Mouse (Mus musculus): ENCODE measurements around the gene Bach2. TPM values are rescaled to one million over a fixed set of nuclear protein-coding genes. Genes with fewer than 3 reads are reported as not detected.

The Bach2 gene
- polyA plus RNA-seq, 1 experiment from 2014 or later = 4.4 TPM

DNA sequence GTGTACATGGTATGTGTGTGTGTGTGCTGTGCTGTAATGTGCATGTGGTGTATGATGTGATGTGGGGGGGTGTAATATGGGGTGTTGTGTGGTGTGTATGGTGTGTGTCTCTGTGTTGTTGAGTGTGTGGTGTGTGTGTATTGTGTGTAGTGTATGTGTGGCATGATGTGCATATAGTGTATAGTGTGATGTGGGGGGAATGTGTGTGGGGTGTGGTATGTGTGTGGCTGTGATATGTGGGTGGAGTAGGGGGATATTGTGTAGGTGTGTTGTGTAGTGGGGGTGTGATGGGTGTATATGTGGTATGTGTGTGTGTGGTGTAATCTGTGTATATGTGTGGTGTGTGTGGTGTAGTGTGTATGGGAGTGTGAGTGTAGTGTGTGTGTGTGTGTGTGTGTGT, 15.0 kb upstream of the Bach2 start:
- no peak for DNase-seq (ENCODE audit: low read depth, low spot score)
- no peak for TF ChIP-seq CTCF (IDR thresholded peaks at IDR 0.05)
- ChIA-PET POLR2A (no interaction called here), CTCF (no interaction called here)
- no peak for ATAC-seq
- in situ Hi-C loops (cut with MboI; ENCODE audit: low pct_unique_long_range_greater_than_20kb) = no loop called here
- no peaks in the 10 kb centered on the region for H3K27me3 ChIP-seq

DNA sequence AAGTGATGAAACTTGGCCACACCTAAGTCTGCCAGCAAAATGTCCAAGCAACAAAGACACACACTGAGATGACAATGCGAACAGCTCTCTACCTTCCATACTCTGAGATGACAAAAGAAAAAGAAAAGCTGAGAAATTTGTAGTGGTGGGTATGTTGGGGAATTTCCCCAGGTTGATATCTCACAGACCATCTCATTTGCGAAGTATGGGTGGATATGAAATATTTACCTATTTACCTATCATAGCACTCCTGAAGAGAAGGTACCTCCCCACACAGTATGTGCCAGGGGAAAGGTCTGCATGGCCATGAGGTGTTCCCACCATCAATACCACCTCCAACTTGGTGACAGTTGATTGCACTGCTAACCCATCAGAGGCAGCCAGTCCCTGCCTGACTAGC, 13.4 kb upstream of the Bach2 start:
- no peak for TF ChIP-seq CTCF (IDR thresholded peaks at IDR 0.05)
- in situ Hi-C loops (cut with MboI; ENCODE audit: low pct_unique_long_range_greater_than_20kb) = no loop called here

DNA sequence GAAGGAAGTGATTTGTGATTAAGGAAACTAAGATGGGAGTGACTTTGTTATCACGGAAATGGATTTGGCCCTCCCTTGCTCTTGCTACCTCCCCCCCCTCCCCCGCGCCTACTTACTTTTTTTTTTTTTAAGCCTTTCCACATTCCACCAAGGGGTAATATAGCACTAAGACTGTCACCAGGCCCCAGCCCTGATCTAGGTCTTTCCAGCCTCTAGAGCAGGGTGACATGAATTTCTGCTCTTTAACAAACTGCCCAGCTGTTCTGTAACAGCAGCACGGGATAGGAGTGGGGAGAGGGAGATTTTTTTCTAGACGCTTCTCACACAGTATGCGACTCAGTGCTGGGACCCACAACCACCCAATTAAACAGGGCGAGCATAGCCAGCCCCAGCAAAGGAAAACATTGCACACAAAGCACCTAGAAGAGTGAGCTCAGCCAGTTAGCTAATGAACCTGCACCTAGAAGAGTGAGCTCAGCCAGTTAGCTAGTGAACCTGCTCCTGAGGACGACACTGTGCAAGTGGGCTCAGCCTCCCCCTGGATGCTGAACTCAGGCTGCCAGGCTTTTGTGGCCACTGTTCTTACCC, 10.5 kb upstream of the Bach2 start:
- no peak for TF ChIP-seq CTCF (IDR thresholded peaks at IDR 0.05)
- no peak for DNase-seq (ENCODE audit: low read depth, low spot score)
- in situ Hi-C loops (cut with MboI; ENCODE audit: low pct_unique_long_range_greater_than_20kb) = no loop called here
- H3K27me3 ChIP-seq = no peaks in the 10 kb centered on the region
- ATAC-seq = no peak
- CTCF ChIA-PET = no interaction called here
- POLR2A ChIA-PET = no interaction called here

More for the DNA sequence above, 13.4 kb upstream of the Bach2 start:
- no peak for DNase-seq (ENCODE audit: low read depth, low spot score)
- CTCF ChIA-PET = interaction anchor here (0.7 to 1.1 kb wide), 3 partner anchors 14 to 24 kb away, joined by 3 read pairs; no protein-coding TSS in a partner anchor
- POLR2A ChIA-PET = no interaction called here
- no peaks in the 10 kb centered on the region for H3K27me3 ChIP-seq
- no peak for ATAC-seq

DNA sequence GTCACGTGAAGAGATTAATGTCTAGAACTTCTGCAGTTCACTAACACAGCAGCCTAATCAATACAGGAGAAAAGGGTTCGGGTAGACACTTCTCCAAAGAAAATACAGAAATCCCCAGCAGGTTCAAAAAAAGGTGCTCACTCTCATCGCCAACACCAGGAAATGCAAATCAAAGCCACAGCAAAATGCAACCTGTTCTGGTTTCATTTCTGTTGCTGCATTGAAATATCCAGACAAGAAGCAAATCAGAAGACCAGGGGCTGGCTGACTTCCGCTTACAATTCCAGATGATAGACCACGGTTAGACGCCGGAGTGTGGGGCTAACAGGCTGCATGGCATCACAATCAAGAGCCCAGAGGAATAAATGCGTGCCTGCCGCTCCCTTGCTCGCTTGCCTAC, 9.3 kb upstream of the Bach2 start:
- TF ChIP-seq CTCF (IDR thresholded peaks at IDR 0.05) = no peak
- DNase-seq (ENCODE audit: low read depth, low spot score) = no peak
- no peaks in the 10 kb centered on the region for H3K27me3 ChIP-seq
- no peak for ATAC-seq
- POLR2A ChIA-PET = no interaction called here
- CTCF ChIA-PET = no interaction called here
- in situ Hi-C loops (cut with MboI; ENCODE audit: low pct_unique_long_range_greater_than_20kb) = no loop called here

DNA sequence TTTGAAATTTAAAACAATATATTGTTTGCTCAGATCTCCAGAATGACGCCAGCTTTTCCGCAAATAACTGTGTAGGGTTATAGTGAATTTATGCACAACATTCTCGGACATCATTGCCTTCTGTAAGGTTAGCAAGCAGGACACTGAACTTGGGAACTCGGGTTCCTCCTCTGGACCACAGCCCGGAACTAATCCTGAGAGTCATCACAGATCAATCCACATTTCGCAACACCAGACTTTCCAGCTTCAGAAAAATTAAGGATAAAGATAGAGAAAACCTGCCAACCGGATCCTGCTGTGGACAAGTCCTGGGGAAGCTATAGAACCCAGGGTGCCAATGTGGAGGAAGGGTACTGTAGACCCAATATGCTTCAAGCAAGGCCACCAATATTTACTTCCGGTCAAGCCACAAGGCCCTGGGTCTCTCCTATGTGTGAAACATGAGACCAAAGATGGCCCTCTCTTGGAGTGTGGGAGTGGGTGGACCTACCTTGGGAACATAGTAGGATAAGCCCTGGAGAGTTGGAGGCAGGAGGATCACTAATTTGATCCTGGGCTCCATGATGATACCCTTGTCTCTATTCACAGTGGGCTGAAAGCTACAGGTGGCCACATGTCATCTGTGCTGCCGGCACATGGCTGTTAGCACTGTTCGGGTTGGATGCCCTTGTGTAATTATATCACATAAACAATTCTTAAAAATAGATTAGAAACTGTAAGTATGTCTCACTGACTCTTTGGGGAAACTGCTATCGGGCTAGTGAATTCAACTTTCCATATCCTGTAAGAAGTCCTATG, 7.1 kb upstream of the Bach2 start:
- in situ Hi-C loops (cut with MboI; ENCODE audit: low pct_unique_long_range_greater_than_20kb) = loop anchor here (10.0 kb wide), 1 partner anchor 47 kb away; no protein-coding TSS in a partner anchor
- ATAC-seq = no peak
- ChIA-PET CTCF (interaction anchor here (1.3 kb wide), 1 partner anchor 9 kb away, joined by 3 read pairs; no protein-coding TSS in a partner anchor), POLR2A (no interaction called here)
- DNase-seq (ENCODE audit: low read depth, low spot score) = no peak
- no peak for TF ChIP-seq CTCF (IDR thresholded peaks at IDR 0.05)
- no peaks in the 10 kb centered on the region for H3K27me3 ChIP-seq

DNA sequence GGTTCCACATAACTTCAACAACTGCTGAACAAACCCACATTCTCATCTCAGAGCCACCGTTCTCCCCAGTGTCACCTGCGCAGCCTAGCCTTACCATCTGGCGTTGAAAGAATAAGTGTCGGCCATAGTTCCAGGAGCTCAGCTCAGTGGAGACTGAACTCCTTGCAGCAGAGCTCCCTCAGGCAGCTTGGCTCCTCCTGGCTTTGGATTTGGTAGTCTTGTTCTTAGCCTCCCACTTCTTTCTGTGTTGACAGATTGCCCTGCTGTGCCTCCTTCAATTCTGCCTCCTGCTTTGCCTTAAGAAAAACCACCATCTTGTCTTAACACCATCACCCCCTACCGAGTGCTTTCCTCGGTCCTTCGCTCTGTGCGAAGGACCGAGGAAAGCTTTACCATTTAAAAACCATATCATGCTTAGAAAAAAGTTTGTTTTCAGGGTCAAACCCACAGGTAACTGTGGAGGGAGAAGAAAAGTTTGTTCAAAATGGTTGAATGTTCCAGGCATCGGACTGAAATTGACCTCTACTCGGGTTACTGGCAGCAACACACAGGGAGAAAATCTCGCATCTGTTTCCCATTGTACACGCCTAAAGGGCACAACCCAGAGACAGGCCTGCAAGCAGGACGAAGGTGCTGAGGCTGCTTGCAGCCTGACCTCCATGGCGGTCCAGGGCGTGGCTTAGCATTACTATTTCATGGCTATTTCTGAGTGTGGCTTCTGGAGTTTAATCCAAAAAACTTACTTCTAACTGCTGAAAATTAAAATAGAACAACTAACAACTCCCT, 2.5 kb upstream of the Bach2 start:
- ChIA-PET POLR2A (no interaction called here), CTCF (no interaction called here)
- TF ChIP-seq CTCF (IDR thresholded peaks at IDR 0.05) = no peak
- in situ Hi-C loops (cut with MboI; ENCODE audit: low pct_unique_long_range_greater_than_20kb) = loop anchor here (10.0 kb wide), 1 partner anchor 51 kb away; no protein-coding TSS in a partner anchor
- ATAC-seq (no peak), DNase-seq (ENCODE audit: low read depth, low spot score) (no peak)
- no peaks in the 10 kb centered on the region for H3K27me3 ChIP-seq

DNA sequence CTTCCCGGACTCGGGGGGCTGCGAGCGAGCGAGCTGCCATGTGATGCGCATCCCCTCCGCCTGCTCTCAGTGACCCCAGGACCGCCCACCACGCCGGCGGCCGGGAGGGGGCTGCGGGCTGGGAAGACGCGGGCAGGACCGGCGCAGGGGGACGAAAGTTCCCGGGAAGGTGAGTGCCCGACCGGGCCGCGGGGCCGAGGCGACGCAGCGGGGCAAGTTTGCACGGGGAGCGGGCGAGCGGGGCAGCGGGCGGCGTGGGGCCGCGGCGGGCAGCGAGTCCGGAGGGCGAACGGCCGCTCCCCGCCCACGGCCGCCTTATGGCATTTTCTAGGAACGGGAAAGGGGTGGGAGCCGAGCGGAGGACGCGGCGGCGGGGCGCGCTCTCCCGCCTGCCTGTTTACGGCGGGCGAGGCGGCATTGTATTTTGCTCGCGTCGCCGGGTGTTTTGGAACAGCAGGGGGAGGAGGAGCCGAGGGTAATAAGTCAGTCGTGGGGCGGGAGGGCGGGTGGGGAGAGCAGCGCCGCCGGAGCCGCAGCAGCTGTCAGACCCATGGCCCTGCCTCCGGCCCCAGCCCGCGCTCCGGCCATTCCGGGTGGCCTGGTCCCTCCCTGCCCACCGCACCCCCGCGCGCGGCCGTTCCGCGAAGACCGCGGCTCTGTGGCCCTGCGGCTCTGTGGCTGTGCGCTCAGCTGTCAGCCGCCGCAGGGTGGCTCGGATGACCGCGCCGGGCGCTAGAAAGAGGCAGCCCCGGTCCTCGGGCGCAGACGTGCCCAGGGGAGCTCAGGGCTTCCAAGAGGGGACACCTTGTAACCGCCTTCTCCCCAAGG, 531 bp downstream of the Bach2 start:
- in situ Hi-C loops (cut with MboI; ENCODE audit: low pct_unique_long_range_greater_than_20kb) = loop anchor here (10.0 kb wide), 1 partner anchor 54 kb away; no protein-coding TSS in a partner anchor
- ChIA-PET CTCF (no interaction called here), POLR2A (interaction anchor here (0.6 to 1.6 kb wide), 3 partner anchors 10 to 182 kb away, joined by 3 to 5 read pairs (median 4); no protein-coding TSS in a partner anchor)
- ATAC-seq = peak; percentile 76
- H3K27me3 ChIP-seq = no peaks in the 10 kb centered on the region
- DNase-seq (ENCODE audit: low read depth, low spot score) = no peak
- TF ChIP-seq CTCF (IDR thresholded peaks at IDR 0.05) = no peak

DNA sequence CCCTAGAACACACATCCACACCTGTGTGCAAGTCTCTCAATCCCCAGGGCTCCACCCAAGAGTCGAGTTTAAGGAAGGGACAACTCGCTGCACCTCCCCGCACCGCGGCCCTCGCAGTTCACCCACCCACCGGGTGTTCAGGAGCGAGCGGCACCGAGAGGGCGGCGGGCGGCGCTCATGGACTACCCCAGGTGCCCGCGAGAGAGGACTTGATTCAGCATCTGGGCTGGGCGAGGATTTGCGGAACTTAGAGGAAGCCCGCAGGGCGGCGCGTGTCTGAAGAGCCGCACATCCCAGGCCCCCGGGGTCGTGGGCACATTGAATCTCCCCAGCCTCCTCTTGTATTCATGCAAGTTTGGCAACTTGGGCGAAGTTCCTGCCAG, 1.1 kb downstream of the Bach2 start:
- no peaks in the 10 kb centered on the region for H3K27me3 ChIP-seq
- ChIA-PET POLR2A (interaction anchor here (0.6 to 1.2 kb wide), 2 partner anchors 9 to 65 kb away, joined by 4 to 5 read pairs; no protein-coding TSS in a partner anchor), CTCF (no interaction called here)
- TF ChIP-seq CTCF (IDR thresholded peaks at IDR 0.05) = no peak
- peak; percentile 39 for DNase-seq (ENCODE audit: low read depth, low spot score)
- ATAC-seq = peak; percentile 60
- in situ Hi-C loops (cut with MboI; ENCODE audit: low pct_unique_long_range_greater_than_20kb) = loop anchor here (5.0 to 10.0 kb wide), 4 partner anchors 55 to 293 kb away; no protein-coding TSS in a partner anchor

DNA sequence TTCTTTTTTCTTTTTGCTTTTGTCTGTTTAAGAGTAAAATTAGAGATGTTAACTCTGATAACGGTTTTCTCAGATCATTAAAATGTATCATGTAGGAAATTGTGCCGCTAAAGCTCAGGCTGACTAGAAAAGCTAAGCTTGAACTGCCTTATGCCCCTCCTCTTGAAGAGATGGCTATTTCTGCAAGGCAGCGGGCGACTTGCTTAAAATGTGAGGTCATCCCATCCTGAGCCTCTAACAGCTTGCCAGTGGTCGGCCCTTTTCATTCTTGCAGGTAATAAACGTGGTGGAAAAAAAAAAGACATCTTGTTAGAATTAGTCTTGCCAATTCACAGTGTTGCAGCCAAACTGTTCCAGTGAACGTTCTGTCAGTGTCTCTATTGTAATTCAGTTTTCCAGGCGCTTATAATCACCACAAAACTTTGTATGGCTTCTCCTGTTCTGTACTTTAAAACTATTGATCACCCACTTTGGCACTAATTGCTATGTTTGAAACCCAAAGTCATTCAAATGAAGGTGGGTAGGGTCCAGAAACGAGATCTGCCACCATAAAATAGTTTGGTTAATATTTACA, 1.9 kb downstream of the Bach2 start:
- no peak for TF ChIP-seq CTCF (IDR thresholded peaks at IDR 0.05)
- CTCF ChIA-PET = interaction anchor here (1.0 kb wide), 1 partner anchor 66 kb away, joined by 3 read pairs; no protein-coding TSS in a partner anchor
- in situ Hi-C loops (cut with MboI; ENCODE audit: low pct_unique_long_range_greater_than_20kb) = loop anchor here (5.0 to 10.0 kb wide), 3 partner anchors 178 to 292 kb away; no protein-coding TSS in a partner anchor
- POLR2A ChIA-PET = no interaction called here
- no peak for ATAC-seq
- no peaks in the 10 kb centered on the region for H3K27me3 ChIP-seq
- DNase-seq (ENCODE audit: low read depth, low spot score) = no peak

Measured in Patski (cell line).